Comparison of ENCODE assay signal across 9 mouse cellular contexts in the genomic region with DNA sequence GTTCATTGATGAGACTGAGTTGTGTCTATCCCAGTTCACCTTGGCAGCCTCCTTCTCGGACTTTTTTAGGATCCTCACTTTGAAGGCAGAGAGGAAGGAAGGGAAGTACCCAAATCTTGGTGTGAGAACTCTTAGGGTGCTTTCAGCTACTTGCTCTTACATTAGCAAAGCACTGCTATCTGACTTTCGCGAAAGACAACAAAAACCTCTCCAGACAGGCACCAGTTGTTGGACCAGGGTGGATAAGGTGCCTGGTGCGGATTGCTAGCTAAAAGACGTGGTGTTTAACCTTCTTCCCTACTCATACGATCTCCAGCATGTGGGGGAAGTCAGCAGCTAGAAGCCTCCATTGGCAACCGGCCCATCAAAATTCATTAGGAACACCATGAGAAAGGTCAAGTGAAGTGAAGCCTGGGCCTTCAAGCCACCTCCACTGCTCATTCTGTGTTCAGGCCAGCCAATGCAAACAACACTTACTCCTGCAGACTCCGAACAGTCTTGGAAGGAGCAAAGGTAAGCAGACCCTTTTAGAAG.
A peak's percentile ranks its signal among the peaks of the same experiment; 100 is the strongest.
DNase-seq lines count a peak whose midpoint lies in the region; ATAC-seq and TF ChIP-seq lines count a peak whose summit lies in the region.
"Had no signal": no experiment of that assay in that cellular context is flagged by ENCODE, and none has a peak within 500 bp of the region (broad histone marks: within the 10 kb centered on the region; RNA-seq: fewer than 3 reads in every experiment).

No protein-coding gene starts in this region.

- H3K9me3 ChIP-seq in embryonic facial prominence, embryonic 14.5 days (ENCODE audit: control insufficient read depth, low read length), result no peaks in the 10 kb centered on the region
- H3K9me3 ChIP-seq in midbrain, embryonic 12.5 days, result no peaks in the 10 kb centered on the region

- H3K27ac ChIP-seq in embryonic facial prominence, embryonic 14.5 days (replicated peaks; ENCODE audit: low read depth, low read length), result peak overlapping the region; percentile 63
- peak overlapping the region; percentile 75 for H3K27ac ChIP-seq in kidney, adult 2 months (ENCODE audit: insufficient read depth, low read depth, low read length)
- H3K27ac ChIP-seq in midbrain, embryonic 12.5 days (replicated peaks), result peak overlapping the region; percentile 94

- no peak for TF ChIP-seq CTCF in kidney, adult 2 months (conservative IDR thresholded peaks at IDR 0.05; ENCODE audit: insufficient read depth, insufficient read length, low read depth, low read length)

- WGBS in embryonic facial prominence, embryonic 14.5 days, result 43% methylated on average over 8 of the region's 8 CpGs
- WGBS in kidney, adult 2 months, result 30% methylated on average over 8 of the region's 8 CpGs
- WGBS in midbrain, embryonic 12.5 days, result 48% methylated on average over 8 of the region's 8 CpGs

- peak overlapping the region; percentile 80 for H3K4me2 ChIP-seq in embryonic facial prominence, embryonic 14.5 days (ENCODE audit: low read depth, low read length)
- peak overlapping the region; percentile 71 for H3K4me2 ChIP-seq in midbrain, embryonic 12.5 days (replicated peaks)

- peak; percentile 8 for DNase-seq in lung, postnatal 10 days
- DNase-seq in lung, postnatal 14 days, result no peak
- no peak for DNase-seq in embryonic facial prominence, embryonic 14.5 days (ENCODE audit: low spot score)
- DNase-seq in kidney, adult 2 months, result peak; percentile 77
- DNase-seq in ovary, postnatal 14 days (ENCODE audit: low spot score), result no peak
- DNase-seq in yolk sac, embryonic 10.5 days (ENCODE audit: low spot score), result no peak
- DNase-seq in gastrocnemius, postnatal 36 days, result no peak

- no peak for TF ChIP-seq POLR2A in kidney, adult 2 months (IDR thresholded peaks at IDR 0.05; ENCODE audit: low read depth, low read length)

- peaks cover 7% of the 10 kb centered on the region for H3K4me1 ChIP-seq in embryonic facial prominence, embryonic 14.5 days (ENCODE audit: control insufficient read depth, insufficient read depth, low read length)
- no peaks in the 10 kb centered on the region for H3K4me1 ChIP-seq in kidney, adult 2 months (ENCODE audit: control insufficient read depth, insufficient read depth, low read length)
- H3K4me1 ChIP-seq in midbrain, embryonic 12.5 days, result 0 out of 2 replicates have a peak, but pooled peaks cover 6% of the 10 kb centered on the region

- H3K36me3 ChIP-seq in embryonic facial prominence, embryonic 14.5 days (ENCODE audit: control insufficient read depth, insufficient read depth, low read length), result no peaks in the 10 kb centered on the region
- H3K36me3 ChIP-seq in kidney, adult 2 months (ENCODE audit: control insufficient read depth, insufficient read depth, low read length), result no peaks in the 10 kb centered on the region
- H3K36me3 ChIP-seq in midbrain, embryonic 12.5 days, result no peaks in the 10 kb centered on the region

- peak overlapping the region; percentile 87 for H3K4me3 ChIP-seq in embryonic facial prominence, embryonic 14.5 days (ENCODE audit: low read depth, low read length)
- peak overlapping the region; percentile 68 for H3K4me3 ChIP-seq in kidney, adult 2 months (ENCODE audit: insufficient read depth, low read depth, low read length)
- H3K4me3 ChIP-seq in midbrain, embryonic 12.5 days, result peak overlapping the region; percentile 70

- no peak for ATAC-seq in embryonic facial prominence, embryonic 14.5 days (ENCODE audit: low read depth)
- no peak for ATAC-seq in midbrain, embryonic 12.5 days (ENCODE audit: low FRiP score, low read depth)
- ATAC-seq: Patski had no signal

- peak overlapping the region; percentile 98 for H3K9ac ChIP-seq in embryonic facial prominence, embryonic 14.5 days (ENCODE audit: low read depth, low read length)
- H3K9ac ChIP-seq in midbrain, embryonic 12.5 days (replicated peaks), result peak overlapping the region; percentile 93

- intact Hi-C loops in gastrocnemius, postnatal 36 days (cut with DNase I), result no loop called here

- no peaks in the 10 kb centered on the region for H3K27me3 ChIP-seq in embryonic facial prominence, embryonic 14.5 days (replicated peaks; ENCODE audit: control insufficient read depth, insufficient read depth, low read length)
- no peaks in the 10 kb centered on the region for H3K27me3 ChIP-seq in kidney, adult 2 months (replicated peaks; ENCODE audit: control insufficient read depth, insufficient read depth, low read length)
- 0 out of 2 replicates have a peak, but pooled peaks cover 11% of the 10 kb centered on the region for H3K27me3 ChIP-seq in midbrain, embryonic 12.5 days
- H3K27me3 ChIP-seq: Patski had no signal

Comparison
In these comparisons a context has a peak if more than half of its experiments do, and no peak if none do; other contexts are left out.
1. DNase-seq: peak in lung, postnatal 10 days (single experiment) and kidney, adult 2 months (single experiment); none in lung, postnatal 14 days (single experiment), embryonic facial prominence, embryonic 14.5 days (single experiment), ovary, postnatal 14 days (single experiment), yolk sac, embryonic 10.5 days (single experiment) and gastrocnemius, postnatal 36 days (0 of 2).
2. Peak in every context shown above with its lines, with median percentiles within 50 percentile points of each other: H3K27ac ChIP-seq and H3K4me3 ChIP-seq.